Mouse (Mus musculus) left cerebral cortex, adult 11 months (tissue): Measurements from ENCODE around the gene Pusl1.

Experiments used
- DNase-seq: peaks from one replicate; pipeline ENCODE4 v3.0.0; 2022; ENCODE audit warnings: low spot score

The Pusl1 gene

GRCm38 (mm10) chr4:155891551-155892001 lies at the start of gene Pusl1, which contains the start of gene Acap3:
Gene Pusl1, minus strand, starts transcription at chr4:155891781.
Gene Acap3, plus strand, starts transcription at chr4:155891822.
- DNase-seq = peak; percentile 95

GRCm38 (mm10) chr4:155932031-155932430 lies 40.5 kb upstream of the Pusl1 start:
- no peak for DNase-seq

GRCm38 (mm10) chr4:155908751-155909150 lies 17.2 kb upstream of the Pusl1 start:
- DNase-seq = peak; percentile 0

GRCm38 (mm10) chr4:155908281-155908680 lies 16.7 kb upstream of the Pusl1 start:
- no peak for DNase-seq

GRCm38 (mm10) chr4:155907003-155907402 lies 15.4 kb upstream of the Pusl1 start:
- DNase-seq = no peak

DNA sequence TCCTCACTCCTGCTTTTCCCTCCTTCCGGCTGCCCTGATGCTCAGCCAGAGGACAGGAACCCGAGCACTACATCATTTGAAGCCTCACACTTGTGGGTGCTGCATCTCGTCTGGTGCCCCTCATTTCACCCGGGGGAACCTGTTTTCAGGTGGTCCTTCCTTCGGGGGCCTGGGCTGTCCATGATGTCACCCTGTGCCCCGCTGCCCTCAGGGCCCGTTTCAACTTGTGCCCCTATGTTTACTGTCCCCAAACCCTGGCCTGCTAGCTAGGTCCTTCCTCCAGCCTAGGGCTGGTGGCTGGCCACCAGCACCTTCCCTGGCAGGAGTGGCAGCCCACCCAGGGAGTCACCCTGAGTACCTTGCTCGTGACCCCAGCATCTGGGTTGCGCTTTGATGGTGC lies 14.5 kb upstream of the Pusl1 start:
- no peak for DNase-seq

- DNase-seq = peak; percentile 0
These were observed 14.1 kb upstream of the Pusl1 start for GRCm38 (mm10) chr4:155905634-155906033.

DNA sequence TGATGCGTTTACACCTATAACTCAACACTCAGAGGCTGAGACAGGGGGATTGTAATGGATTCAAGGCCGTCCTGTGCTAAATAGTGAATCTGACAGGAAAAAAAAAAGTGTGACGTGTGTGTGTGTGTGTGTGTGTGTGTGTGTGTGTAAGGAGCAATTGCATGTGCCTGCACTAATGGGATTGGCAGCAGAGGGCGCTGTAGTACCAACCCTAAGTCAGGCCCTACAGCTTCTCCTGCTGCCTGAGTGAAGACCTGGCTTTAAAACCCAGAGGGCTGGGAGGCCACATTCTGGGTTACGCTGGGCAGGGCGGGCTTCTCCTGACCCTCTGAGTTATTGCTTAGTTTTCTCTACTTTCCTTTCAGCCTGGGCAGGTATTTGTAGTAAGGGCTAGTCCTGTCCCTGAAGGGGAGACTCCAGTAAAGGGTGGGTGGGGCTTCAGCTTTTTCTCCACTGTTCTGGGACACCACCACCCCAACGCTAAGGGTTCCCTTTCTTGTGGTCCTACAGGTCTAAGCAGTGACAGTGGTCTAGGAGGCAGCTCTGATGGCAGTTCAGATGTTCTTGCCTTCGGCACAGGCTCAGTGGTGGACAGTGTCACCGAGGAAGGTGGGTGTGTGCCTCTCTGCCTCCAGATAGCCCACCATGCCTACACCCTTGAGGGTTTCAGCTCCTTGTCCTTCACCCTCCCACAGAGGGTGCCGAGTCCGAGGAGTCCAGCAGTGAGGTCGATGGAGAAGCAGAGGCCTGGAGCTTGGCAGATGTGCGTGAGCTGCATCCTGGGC lies 12.9 kb upstream of the Pusl1 start:
- DNase-seq = peak; percentile 0

DNA sequence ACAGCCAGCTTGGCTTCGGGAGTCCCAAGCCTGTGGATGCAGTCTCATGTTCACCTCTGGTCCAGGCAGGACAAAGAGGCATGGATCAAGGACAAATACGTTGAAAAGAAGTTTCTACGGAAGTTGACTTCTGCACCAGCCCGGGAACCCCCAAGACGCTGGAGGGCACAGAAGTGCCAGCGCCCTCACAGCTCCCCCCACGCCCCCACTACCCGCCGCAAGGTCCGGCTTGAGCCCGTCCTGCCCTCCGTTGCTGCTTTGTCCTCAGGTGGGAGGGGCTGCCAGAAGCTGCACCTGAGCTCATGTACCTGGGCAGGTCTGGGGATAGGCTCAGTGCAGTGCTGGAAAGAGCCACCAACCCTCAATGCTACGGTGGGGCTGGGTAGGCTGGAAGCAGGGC lies 11.7 kb upstream of the Pusl1 start:
- no peak for DNase-seq

DNA sequence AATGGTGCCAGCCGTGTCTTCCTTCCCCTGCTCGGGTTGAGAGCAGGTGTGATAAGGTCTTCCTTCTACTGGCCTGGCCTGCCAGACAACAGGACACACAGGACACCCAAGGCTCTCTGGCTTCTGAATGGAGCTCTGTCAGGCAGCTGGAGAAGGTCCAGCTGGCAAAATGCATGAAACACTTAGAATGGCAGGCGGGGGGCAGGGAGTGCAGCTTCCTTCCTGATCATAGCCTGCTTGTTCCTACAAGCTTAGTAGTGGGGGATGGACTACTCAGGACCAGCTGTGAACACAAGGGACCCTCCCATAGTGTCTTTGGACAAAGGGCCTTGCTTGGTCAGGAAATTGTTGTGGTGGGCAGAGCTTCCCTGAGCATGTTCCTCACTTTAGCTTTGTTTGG lies 9.6 kb upstream of the Pusl1 start:
- DNase-seq = no peak

DNA sequence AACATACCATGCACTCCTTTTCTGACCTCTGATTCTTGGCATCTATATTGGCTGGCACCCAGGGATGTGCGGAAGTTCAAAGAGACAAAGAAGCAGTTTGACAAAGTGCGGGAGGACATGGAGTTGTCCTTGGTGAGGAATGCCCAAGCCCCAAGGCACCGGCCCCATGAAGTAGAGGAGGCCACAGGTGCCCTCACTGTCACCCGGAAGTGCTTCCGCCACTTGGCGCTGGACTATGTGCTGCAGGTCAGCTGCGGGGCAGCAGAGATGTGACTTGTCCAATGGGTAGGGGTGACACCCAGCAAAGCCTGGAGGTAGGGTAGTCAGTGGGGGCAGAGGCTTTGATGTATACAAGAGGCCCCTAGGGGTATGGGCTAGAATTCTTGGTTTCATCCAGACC lies 7.8 kb upstream of the Pusl1 start:
- no peak for DNase-seq

- DNase-seq = no peak
These were observed 6.7 kb upstream of the Pusl1 start for GRCm38 (mm10) chr4:155898318-155898717.

- DNase-seq = no peak
These were observed 4.9 kb upstream of the Pusl1 start for GRCm38 (mm10) chr4:155896461-155896860.

- no peak for DNase-seq
These were observed 4.2 kb upstream of the Pusl1 start for GRCm38 (mm10) chr4:155895826-155896225.

DNA sequence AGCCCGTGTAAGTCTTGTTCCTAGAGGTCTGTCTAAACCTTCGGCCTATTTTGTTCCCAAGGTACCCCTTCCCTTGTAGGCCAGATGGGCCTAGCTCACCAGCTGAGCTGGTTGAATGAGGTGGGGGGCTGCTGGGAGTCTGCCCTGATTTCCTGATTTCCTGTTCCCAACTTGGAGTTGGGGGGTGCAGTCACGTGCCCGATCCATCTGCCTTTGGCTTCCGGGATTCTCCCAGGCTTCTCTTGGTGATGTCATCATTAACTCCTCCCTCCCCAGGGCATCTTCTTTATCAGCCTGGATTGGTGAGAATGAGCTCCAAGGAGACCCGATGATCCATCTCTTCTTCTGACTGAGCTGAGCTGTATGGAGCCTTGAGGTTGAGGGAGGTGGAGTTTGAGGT lies 3.6 kb upstream of the Pusl1 start:
- DNase-seq = peak; percentile 66

- no peak for DNase-seq
These were observed 2.8 kb upstream of the Pusl1 start for GRCm38 (mm10) chr4:155894311-155894881.

DNA sequence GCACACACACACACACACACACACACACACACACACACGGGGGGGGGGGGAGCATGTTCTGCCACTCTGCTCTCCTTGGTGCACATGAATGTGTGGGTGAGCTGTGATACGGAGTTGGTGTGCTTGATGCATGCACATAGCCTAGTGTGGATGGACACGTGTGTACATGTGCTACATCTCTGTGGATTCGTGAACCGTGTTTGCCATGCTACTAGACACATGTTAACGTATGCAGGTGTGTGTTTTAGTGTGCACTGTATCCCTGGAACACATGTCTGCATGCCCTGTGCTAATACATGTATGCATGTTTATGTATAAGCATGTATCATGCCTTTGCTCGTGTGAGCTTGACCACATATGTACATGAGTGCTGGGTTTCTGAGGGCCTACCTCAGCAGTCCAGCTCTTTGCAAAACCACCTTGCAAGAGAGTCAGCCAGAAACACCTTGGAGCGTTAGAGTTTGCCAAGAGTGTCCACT lies 1.7 kb upstream of the Pusl1 start:
- no peak for DNase-seq

DNA sequence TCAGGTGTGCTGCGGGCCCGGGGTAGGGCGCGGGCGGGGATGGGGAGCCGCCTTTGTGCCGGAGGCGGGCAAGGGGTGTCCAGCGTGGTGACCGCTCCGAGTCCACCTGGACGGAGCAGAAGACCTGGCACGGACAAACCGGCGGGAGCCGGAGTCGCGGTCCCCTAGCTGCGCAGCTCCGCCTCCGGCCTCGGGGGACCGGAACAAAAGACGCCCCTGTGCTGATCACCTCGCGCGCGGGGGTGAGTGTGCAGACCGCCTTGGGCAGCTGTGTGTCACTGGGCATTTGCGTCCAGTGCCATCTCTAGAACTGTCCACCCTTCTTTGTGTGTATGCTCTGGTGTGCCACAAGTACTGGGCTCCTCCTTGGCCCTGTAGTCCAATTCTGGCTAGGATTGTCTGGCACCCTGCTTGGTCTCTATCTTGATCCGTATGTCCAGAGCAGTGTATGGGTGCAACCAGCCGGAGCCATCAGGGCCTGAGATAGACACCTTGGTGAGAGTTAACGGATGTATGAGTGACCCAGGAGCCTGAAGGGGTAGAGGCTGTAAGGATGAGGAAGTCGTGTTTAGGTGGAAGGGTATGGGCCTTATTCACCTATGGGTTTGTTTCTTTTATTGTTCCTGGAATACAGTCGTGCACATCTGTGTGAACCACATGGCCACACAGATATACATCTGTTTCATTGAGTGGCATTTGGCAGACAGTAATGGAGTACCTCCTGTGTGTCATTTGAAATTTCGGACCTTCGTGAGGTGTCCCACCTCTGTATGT lies 1.0 kb upstream of the Pusl1 start:
- DNase-seq = no peak

DNA sequence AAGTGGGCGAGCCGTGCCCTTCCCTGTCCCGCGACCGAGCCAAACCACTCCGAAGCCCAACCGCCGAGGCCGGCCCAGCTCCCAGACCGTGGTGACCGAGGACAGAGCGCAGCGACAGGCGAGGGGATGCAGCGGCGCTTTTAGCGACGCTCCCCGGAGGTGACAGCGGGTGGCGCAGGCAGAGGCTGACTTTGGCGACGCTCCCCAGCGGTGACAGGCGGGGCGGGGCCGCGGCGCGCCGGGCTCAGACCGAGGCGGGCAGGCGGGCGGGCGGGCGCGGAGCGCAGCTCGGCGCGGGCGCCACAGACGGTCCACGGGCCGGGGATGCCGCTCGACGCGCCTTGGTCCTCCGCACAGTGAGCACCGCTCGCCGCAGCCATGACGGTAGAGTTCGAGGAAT lies 436 bp upstream of the Pusl1 start:
- DNase-seq = peak; percentile 51

GRCm38 (mm10) chr4:155891011-155891471 lies 540 bp downstream of the Pusl1 start:
- no peak for DNase-seq

DNA sequence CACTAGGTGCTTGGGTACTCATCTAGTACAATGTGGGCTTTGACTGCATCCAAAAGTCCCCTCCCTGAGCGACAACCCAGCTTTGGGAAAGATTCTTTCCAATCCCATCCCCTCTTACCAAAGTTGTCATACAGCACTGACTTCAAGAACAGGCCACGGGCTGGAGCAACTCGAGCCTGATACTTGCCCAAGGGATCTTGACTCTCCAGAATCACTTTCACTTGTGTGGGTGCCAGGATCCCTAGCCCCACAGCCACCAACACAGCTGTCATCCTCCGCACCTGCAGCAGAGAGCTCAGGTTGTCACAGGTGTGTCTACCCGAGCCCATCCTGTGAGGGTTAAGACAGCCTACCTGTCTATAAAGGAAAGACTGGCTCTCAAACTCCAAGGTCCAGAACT lies 2.3 kb downstream of the Pusl1 start:
- no peak for DNase-seq

- no peak for DNase-seq
These were observed 3.4 kb downstream of the Pusl1 start for GRCm38 (mm10) chr4:155888181-155888580.

GRCm38 (mm10) chr4:155887674-155888073 lies 3.9 kb downstream of the Pusl1 start:
- DNase-seq = no peak
